Mouse (Mus musculus) bone marrow, adult 2 months (tissue): ENCODE results near the gene Supt5. TPM values are rescaled to one million over a fixed set of nuclear protein-coding genes. Genes with fewer than 3 reads are reported as not detected.
A peak's percentile ranks its signal among the peaks of the same experiment; 100 is the strongest.
"Not testable (repeated sequence)": the region's sequence is repeated elsewhere in the genome, so short reads cannot be mapped to it uniquely, and the experiment has no call there.

Source experiments
- H3K27ac ChIP-seq: fragments of 200-500 bp; 2 replicates; pipeline ENCODE4 v1.5.1; 2012; ENCODE audit warnings: low read depth, mild to moderate bottlenecking, control low read depth, inconsistent platforms, low read length; ENCODE audit not compliant: control insufficient read depth, poor library complexity, insufficient read depth
- H3K4me1 ChIP-seq: fragments of 200-500 bp; 2 replicates; pipeline ENCODE4 v1.6.1; 2011; ENCODE audit warnings: low read length; ENCODE audit not compliant: control insufficient read depth, insufficient read depth
- H3K4me3 ChIP-seq: fragments of 200-500 bp; replicated peaks from 2 replicates; pipeline ENCODE3; 2011; ENCODE audit warnings: mild to moderate bottlenecking, low read depth, low read length, control low read depth; ENCODE audit not compliant: control insufficient read depth
- CTCF ChIP-seq: fragments of 200-500 bp; IDR thresholded peaks from 2 replicates; pipeline ENCODE4 v1.5.1; 2011; ENCODE audit warnings: low read length, control low read depth; ENCODE audit not compliant: control insufficient read depth, insufficient read depth
- POLR2A ChIP-seq: fragments of 200-500 bp; IDR thresholded peaks from 2 replicates; pipeline ENCODE4 v1.6.1; 2011; ENCODE audit warnings: low read depth, mild to moderate bottlenecking, control low read depth, low read length, borderline replicate concordance; ENCODE audit not compliant: control insufficient read depth
- WGBS: fragments of 180-500 bp; shearing (Covaris S2); methylation state at CpG from one replicate; pipeline ENCODE4 v1.1.7; 2018; 5-methylcytosine and 5-hydroxymethylcytosine counted together
- polyA plus RNA-seq: library from polyadenylated mRNA; stranded (reverse); fragments of >200 nt; gene quantifications from 2 replicates; pipeline ENCODE4 v1.2.4, GENCODE M21; 2011; ENCODE audit warnings: low replicate concordance; ENCODE audit not compliant: missing spikeins, insufficient read depth, insufficient read length

The Supt5 gene
- polyA plus RNA-seq: 50.8 and 77.1 TPM in 2 replicates

GRCm38 (mm10) chr7:28338108-28338998 is at the start of gene Supt5:
TSS of gene Supt5 (minus strand) at chr7:28338746.
- Histone ChIP-seq H3K27ac (peak within 1 kb of the TSS; percentile 90), H3K4me1 (no peaks in the 10 kb centered on the region; the same call in 1 of the 2 replicates), H3K4me3 (peak within 1 kb of the TSS; percentile 99)
- under 1% methylated on average over 77 of the region's 77 CpGs for WGBS
- TF ChIP-seq POLR2A: peak; percentile 97
- TF ChIP-seq CTCF: no peak

DNA sequence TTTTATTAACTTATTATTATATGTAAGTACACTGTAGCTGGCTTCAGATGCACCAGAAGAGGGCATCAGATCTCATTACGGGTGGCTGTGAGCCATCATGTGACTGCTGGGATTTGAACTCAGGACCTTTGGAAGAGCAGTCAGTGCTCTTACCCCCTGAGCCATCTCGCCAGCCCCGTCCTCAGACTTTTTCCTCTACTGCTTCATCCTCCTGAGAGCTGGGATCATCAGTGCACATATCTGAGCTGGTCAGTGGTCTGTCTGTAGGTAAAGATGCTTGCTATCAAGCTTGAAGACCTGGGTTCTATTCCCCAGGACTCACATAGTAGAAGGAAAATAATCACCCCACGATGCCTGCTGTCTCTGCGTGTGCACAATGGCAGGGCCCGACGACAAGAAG is 48.8 kb upstream of the Supt5 start:
- H3K4me3 ChIP-seq, H3K27ac ChIP-seq: not testable (repeated sequence)
- 78% methylated on average over 7 of the region's 7 CpGs for WGBS
- H3K4me1 ChIP-seq: peaks cover 14% of the 10 kb centered on the region

GRCm38 (mm10) chr7:28386877-28387276 is 48.3 kb upstream of the Supt5 start:
- peaks cover 14% of the 10 kb centered on the region for H3K4me1 ChIP-seq
- 68% methylated on average over 6 of the region's 6 CpGs for WGBS

DNA sequence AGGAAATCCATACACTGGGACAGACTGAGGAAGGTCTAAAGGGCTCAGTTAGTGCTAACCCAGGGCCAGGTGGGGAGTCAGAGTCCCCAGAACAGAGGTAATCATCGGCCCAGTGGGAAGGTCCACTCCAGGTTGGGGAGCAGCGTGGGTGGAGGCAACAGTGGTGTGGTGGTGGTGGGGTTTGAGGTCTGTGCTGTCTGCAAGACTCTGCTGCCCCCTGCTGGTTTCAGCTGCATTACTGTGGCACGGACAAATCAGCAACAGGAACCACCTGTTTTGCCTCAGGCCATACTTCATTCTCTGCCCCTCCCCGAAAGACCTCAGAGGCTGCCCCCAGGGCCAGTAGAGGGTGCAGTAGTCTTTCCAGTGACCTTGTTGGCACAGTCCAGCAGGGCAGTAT is 47.9 kb upstream of the Supt5 start:
- peak overlapping the region; percentile 10 for H3K4me3 ChIP-seq
- WGBS: 2% methylated on average over 4 of the region's 4 CpGs
- peak overlapping the region; percentile 92 for H3K27ac ChIP-seq
- TF ChIP-seq POLR2A (0 out of 2 replicates have a peak, but pooled peaks have one; percentile 23), CTCF (peak; percentile 100)
- H3K4me1 ChIP-seq: peaks cover 14% of the 10 kb centered on the region

More at GRCm38 (mm10) chr7:28386877-28387276, 48.3 kb upstream of the Supt5 start:
- not testable (repeated sequence) for H3K4me3 ChIP-seq, H3K27ac ChIP-seq

DNA sequence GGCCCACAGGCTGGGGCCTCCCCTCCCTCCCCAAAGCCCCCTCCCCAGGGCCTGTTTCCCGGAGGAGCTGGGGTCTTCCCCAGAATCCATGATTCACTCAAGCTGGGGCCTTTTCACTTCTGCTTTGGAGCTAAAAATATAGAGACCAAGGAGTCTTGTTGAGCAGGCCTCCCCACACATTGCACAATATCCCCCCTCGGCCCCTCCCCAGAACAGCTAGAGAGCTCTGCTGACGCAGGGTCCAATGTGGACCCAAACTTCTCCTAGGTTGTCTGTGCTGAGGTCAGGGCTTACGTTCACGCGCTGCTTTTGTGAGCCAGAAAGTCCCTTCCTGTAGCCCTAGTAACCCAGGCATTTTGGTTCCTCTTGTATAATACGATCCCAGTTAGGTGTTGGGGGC is 47.5 kb upstream of the Supt5 start:
- peaks cover 14% of the 10 kb centered on the region for H3K4me1 ChIP-seq

GRCm38 (mm10) chr7:28385196-28385595 is 46.6 kb upstream of the Supt5 start:
- peak overlapping the region; percentile 92 for H3K27ac ChIP-seq
- H3K4me1 ChIP-seq: peaks cover 14% of the 10 kb centered on the region
- H3K4me3 ChIP-seq: no peak overlapping the region
- no peak for TF ChIP-seq POLR2A
- no peak for TF ChIP-seq CTCF
- WGBS: 71% methylated on average over 9 of the region's 9 CpGs

More for the DNA sequence above, 47.5 kb upstream of the Supt5 start:
- no peak for TF ChIP-seq POLR2A
- TF ChIP-seq CTCF: no peak
- Histone ChIP-seq H3K27ac (peak overlapping the region; percentile 92), H3K4me3 (no peak overlapping the region)
- 24% methylated on average over 7 of the region's 7 CpGs for WGBS

- TF ChIP-seq CTCF: no peak
- no peak for TF ChIP-seq POLR2A
- Histone ChIP-seq H3K4me3 (no peak overlapping the region), H3K4me1 (peaks cover 14% of the 10 kb centered on the region), H3K27ac (peak overlapping the region; percentile 99)
- 33% methylated on average over 6 of the region's 6 CpGs for WGBS
Measured at GRCm38 (mm10) chr7:28384162-28384561, 45.6 kb upstream of the Supt5 start.

DNA sequence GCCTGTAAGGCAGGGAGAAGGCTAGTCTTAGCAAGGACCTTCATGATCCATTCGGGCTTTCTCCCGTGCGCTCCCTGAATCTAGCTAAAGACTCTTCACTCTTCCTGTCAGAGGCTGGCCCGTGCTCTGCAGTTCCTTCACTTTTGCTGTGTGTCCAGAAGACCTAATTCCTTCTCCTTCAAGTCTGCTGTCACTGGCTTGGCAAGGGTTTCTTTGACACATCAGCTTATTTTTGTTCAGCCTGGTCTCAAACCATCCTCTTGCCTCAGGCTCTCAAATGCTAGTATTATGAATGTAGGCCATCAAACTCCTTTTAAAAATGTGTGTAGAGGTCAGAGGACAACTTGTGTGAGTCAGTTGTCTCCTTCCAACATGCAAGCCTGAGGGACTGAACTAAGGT is 45.1 kb upstream of the Supt5 start:
- TF ChIP-seq POLR2A (no peak), CTCF (no peak)
- WGBS: 44% methylated on average over 4 of the region's 4 CpGs
- H3K4me3 ChIP-seq: no peak overlapping the region
- H3K27ac ChIP-seq: peak overlapping the region; percentile 99
- peaks cover 14% of the 10 kb centered on the region for H3K4me1 ChIP-seq
